Mouse (Mus musculus): ENCODE data around the gene Vmn1r75. TPM values are rescaled to one million over a fixed set of nuclear protein-coding genes. Genes with fewer than 3 reads are reported as not detected.

Vmn1r75 gene
- total RNA-seq (2023; ENCODE audit: inconsistent age): not detected in 4 replicates

DNA sequence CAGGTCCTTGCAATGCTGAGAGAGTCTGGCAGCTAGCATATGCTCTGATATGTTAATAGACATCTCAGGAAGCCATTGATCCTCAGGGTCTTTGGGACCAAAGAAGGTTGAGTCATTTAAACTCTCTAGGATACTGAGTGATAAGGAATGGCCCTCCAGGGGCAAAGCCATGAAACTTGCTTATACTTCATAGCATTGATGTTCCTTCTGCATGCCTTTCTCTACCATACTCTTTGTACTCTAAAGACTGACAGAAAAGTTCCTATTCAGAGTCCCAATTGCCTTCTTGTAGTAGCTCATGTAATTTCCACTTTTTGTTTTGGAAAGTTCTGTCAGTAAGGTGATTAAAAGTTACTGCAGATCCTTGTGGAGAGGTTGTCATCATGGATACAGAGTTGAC lies at the start of gene Vmn1r75:
TSS of gene Vmn1r75 (plus strand) at position 301 of the 400 bp plus-strand sequence.

GRCm38 (mm10) chr7:11833680-11834079 lies 40.8 kb upstream of the Vmn1r75 start, which contains the start of gene Vmn1r74:
Gene Vmn1r74, plus strand, starts transcription at chr7:11833980.

Other genes starting within 250 kb of the Vmn1r75 start
- not detected in 4 replicates for gene Vmn1r72, start 194.5 kb upstream of the Vmn1r75 start, total RNA-seq (2023; ENCODE audit: inconsistent age)
- not detected in 4 replicates for gene Vmn1r73, start 144.4 kb upstream of the Vmn1r75 start, total RNA-seq (2023; ENCODE audit: inconsistent age)
- not detected in 4 replicates for gene Vmn1r74, start 40.6 kb upstream of the Vmn1r75 start, total RNA-seq (2023; ENCODE audit: inconsistent age)
- not detected in 4 replicates for gene Vmn1r76, start 63.6 kb downstream of the Vmn1r75 start, total RNA-seq (2023; ENCODE audit: inconsistent age)
- not detected in 4 replicates for gene Vmn1r77, start 162.1 kb downstream of the Vmn1r75 start, total RNA-seq (2023; ENCODE audit: inconsistent age)

Measured in B cell, adult (primary cell).